Mouse (Mus musculus) kidney, adult 2 months (tissue): Measurements from ENCODE around the gene Eif2b1.

Experiments
- CTCF ChIP-seq: fragments of 200-500 bp; conservative IDR thresholded peaks from 2 replicates; pipeline ENCODE4 v1.5.1; 2011; ENCODE audit warnings: low read depth, mild to moderate bottlenecking, control low read depth, low read length, moderate library complexity, mixed read lengths; ENCODE audit not compliant: insufficient read depth, insufficient read length
- POLR2A ChIP-seq: fragments of 200-500 bp; IDR thresholded peaks from one replicate; pipeline ENCODE4 v1.6.1; 2011; ENCODE audit warnings: low read depth, low read length, control low read depth

DNA sequence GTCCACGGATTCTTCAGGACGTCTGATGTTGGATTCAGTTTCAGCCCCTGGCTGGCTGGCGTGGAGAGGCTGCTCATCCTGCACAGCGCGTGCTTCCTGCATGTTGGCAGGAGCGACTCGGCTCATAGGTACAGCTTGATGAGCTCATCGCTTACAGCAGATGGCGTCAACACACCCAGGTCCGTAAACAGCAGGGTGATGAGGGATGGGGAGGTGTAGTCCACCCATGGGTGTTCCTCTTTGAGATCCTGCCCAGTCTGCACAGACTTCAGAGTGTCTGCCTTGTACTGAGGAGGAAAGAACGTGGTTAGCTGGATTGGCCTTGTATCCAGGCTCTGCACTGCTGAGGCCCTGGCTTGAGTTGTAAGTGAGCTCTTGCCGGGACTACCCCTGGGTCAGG lies 7.9 kb downstream of the Eif2b1 start:
- TF ChIP-seq CTCF (no peak), POLR2A (no peak)
